Mouse (Mus musculus) megakaryocyte, embryonic 14.5 days (primary cell): ENCODE results near the gene Gm48552. TPM values are rescaled to one million over a fixed set of nuclear protein-coding genes. Genes with fewer than 3 reads are reported as not detected.

Experiments used
- H3K27me3 ChIP-seq: replicated peaks from 2 replicates; pipeline ENCODE3; 2012; ENCODE audit warnings: inconsistent platforms
- H3K36me3 ChIP-seq: replicated peaks from 2 replicates; pipeline ENCODE3; 2012; ENCODE audit warnings: low read length, inconsistent platforms, mixed read lengths
- H3K4me1 ChIP-seq: 2 replicates; pipeline ENCODE4 v1.6.1; 2012; ENCODE audit warnings: inconsistent platforms
- H3K4me3 ChIP-seq: replicated peaks from 2 replicates; pipeline ENCODE3; 2012; ENCODE audit warnings: moderate library complexity, mild to moderate bottlenecking, inconsistent platforms
- H3K9me3 ChIP-seq: 2 replicates; pipeline ENCODE4 v1.6.1; 2012; ENCODE audit warnings: inconsistent platforms
- FLI1 ChIP-seq: IDR thresholded peaks from 2 replicates; pipeline ENCODE4 v1.6.1; 2012; ENCODE audit warnings: low read length, inconsistent platforms, mixed read lengths
- GATA1 ChIP-seq: IDR thresholded peaks from 3 replicates; pipeline ENCODE4 v1.6.1; 2012; ENCODE audit warnings: mixed read lengths, low read length, inconsistent platforms, borderline replicate concordance
- polyA plus RNA-seq: library from polyadenylated mRNA; stranded (reverse); fragments of >175 nt; gene quantifications from 2 replicates; pipeline ENCODE4 v1.2.3, GENCODE M21; 2012; ENCODE audit warnings: low replicate concordance; ENCODE audit not compliant: insufficient read depth

Gene Gm48552
- polyA plus RNA-seq, 1 experiment = 8.4 TPM

DNA sequence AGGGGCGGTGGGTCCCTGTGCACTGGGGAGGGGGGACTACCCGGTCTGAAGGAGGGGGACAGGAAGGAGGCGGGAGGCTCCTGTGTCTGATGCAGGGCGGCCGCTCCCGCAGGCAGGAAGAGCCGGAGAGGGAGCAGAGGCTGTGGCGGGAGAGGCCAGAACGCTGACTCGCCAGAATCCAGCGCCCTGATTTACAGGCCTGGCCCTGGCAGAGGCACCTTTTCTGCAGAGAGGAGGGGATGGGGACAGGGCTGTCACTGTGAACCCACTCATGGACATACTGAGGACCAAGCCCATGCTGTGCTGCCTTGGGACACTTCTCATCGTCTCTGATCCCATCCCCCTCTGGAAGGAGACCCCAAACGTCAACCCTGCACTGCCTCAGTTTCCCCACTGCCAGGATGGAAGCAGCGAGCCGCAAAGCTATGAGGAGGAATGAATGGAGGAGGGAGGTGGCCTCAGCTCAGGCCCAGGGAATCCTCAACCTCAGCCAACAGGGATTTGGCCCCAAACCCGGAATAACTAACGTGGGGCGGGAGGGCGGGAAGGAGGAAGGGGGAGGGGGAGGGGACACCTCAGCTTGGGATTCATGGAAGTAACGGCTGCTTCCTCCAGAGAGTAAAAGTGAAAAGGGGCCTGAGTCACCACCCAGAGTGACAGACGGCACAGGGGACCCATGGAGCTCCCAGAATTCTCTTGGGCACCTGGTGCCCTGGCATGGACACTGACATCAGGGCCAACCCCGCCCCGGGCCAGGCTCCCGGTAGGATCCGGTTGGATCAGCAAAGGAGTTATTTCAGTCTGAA lies 35.6 kb downstream of the Gm48552 start:
- peaks cover 22% of the 10 kb centered on the region for H3K36me3 ChIP-seq
- peaks cover 89% of the 10 kb centered on the region for H3K4me1 ChIP-seq
- peak overlapping the region; percentile 65 for H3K4me3 ChIP-seq
- no peaks in the 10 kb centered on the region for H3K9me3 ChIP-seq
- TF ChIP-seq FLI1 (no peak), GATA1 (no peak)
- H3K27me3 ChIP-seq = peaks cover 21% of the 10 kb centered on the region

DNA sequence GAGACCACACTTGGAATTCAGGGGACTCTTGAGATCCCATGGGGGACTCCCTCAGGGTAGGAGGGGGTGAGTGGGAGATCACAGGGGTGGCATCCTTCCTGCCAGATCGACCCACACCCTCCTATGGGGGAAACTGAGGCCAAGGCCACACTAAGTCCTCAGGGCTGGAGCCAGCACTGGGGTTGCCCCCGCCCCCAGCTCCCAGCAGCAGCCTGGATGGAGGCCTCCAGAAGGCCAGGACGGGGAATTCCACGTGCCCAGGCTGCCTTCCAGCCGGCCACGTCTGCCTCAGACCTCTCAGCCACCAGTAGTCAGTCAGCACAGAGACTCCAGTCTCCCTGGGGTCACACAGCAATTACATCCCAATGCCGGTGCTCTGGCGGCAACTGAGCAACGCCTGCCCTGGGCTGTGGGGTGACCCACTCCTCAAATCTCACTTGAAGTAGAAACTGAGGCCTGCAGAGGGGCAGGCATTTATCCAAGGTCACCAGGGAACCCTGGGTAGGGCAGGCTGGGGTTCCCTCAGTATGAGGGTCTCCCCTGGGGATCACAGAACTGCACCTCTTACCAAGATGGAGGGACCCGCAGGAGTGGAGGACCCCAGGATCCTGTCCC lies 36.5 kb downstream of the Gm48552 start:
- Histone ChIP-seq H3K27me3 (peaks cover 21% of the 10 kb centered on the region), H3K4me3 (peak overlapping the region; percentile 93), H3K9me3 (no peaks in the 10 kb centered on the region), H3K36me3 (peaks cover 14% of the 10 kb centered on the region), H3K4me1 (peaks cover 85% of the 10 kb centered on the region)
- no peak for TF ChIP-seq FLI1
- TF ChIP-seq GATA1 = no peak

DNA sequence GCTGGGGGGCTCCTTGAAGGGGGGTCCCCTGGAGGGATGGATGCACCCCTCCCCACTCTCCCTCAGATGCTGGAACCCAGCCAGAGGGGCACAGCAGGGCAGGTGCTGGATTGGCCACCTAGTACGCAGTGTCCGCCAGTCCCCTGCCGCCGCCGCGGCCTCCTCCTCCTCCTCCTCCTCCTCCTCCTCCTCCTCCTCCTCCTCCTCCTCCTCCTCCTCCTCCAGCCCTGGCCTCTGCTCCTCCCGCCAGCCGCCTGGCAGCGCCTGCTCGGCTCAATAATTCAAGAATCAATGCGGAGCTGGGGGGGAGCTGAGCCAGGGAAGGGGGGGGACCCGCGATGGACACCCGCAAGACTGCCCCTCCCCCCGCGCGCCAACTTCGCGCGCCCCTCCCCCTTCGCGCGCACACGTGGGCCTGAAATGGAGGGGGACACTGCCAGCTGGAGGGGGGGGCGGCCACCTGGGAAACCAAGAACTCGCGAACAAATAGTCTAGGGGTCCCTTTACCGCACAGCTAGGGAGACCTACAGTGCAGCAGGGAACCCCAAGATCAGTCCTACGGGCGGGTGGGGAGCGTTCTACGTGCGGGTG lies 37.4 kb downstream of the Gm48552 start:
- Histone ChIP-seq H3K9me3 (no peaks in the 10 kb centered on the region), H3K36me3 (peaks cover 5% of the 10 kb centered on the region), H3K27me3 (peaks cover 21% of the 10 kb centered on the region), H3K4me1 (peaks cover 81% of the 10 kb centered on the region), H3K4me3 (peak overlapping the region; percentile 93)
- TF ChIP-seq GATA1 (no peak), FLI1 (no peak)

DNA sequence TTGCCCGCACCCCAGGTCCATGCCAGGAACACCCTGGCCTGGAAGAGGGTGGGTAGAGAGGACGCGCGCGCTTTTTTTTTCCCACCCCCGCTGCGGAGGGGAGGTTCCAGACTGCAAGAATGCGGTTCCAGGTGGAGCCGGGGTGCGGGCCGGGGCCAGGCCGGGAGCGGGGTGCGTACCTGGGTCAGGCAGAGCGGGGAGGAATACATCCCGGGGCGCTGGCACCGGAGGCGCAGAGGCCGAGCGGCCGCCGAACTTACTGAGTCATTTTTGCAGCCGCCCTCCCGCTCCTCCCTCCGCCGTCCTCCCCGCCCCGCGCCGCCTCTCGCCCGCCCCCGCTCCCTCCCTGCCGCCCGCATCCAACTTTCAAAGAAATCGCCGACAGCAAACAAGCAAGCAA lies 38.1 kb downstream of the Gm48552 start:
- H3K4me1 ChIP-seq = peaks cover 86% of the 10 kb centered on the region
- H3K4me3 ChIP-seq = peak overlapping the region; percentile 93
- no peaks in the 10 kb centered on the region for H3K9me3 ChIP-seq
- TF ChIP-seq GATA1 = no peak
- no peak for TF ChIP-seq FLI1
- H3K36me3 ChIP-seq = no peaks in the 10 kb centered on the region
- H3K27me3 ChIP-seq = peaks cover 20% of the 10 kb centered on the region

DNA sequence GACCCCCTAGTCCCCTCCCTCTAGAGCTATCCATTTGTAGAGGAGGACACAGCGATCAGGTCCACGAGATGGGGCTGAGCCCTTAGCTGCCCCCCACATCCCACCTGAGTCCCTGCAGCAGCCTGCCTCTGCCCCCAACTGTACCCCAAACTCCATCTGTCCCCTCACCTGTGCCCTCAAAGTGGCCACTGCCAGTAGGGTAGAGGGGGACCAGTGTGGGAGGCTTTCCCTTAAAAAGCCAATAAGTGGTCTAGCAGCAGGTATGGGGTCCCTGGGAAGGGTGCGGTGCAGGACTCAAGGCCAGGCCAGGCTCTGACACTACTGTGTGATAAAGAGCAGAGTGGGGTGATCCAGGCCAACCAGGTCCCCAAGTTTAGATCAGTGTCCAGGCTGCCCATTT lies 38.5 kb downstream of the Gm48552 start:
- Histone ChIP-seq H3K4me1 (peaks cover 85% of the 10 kb centered on the region), H3K27me3 (peaks cover 18% of the 10 kb centered on the region), H3K9me3 (no peaks in the 10 kb centered on the region), H3K4me3 (peak overlapping the region; percentile 93), H3K36me3 (no peaks in the 10 kb centered on the region)
- TF ChIP-seq GATA1 (no peak), FLI1 (no peak)

DNA sequence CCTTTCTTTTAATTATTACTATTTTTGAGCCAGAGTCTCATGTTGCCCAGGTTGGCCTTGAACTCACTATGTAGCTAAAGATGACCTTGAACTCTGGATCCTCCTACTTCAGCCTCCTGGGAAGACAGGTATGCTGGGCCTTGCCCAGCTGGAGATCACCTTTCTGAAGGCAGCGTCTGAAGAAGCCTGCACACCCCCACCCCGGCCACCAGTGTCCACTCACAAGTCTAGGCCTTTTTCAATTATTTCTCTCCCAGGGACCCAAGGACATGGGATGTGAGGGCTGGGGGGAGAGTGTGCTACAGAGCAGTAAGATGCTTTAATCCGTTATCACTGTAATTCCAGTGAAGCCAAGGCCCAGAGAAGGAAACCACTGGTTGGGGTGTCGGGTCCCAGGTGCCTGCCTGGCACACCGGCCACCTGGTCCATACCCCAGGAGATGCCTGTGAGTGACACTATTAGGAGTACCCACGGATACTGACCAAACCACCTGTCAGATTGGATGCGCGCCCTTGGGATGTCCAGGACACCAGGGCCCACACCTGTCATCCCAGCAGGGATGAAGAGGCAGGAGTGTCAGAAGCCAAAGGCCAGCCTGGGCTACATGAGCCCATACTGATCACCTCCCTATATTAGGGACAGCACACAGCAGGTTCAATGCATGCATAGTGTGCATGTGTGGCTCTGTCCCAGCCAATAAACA lies 39.1 kb downstream of the Gm48552 start:
- Histone ChIP-seq H3K4me3 (peak overlapping the region; percentile 38), H3K27me3 (peaks cover 15% of the 10 kb centered on the region), H3K4me1 (peaks cover 85% of the 10 kb centered on the region), H3K36me3 (no peaks in the 10 kb centered on the region), H3K9me3 (no peaks in the 10 kb centered on the region)
- no peak for TF ChIP-seq GATA1

DNA sequence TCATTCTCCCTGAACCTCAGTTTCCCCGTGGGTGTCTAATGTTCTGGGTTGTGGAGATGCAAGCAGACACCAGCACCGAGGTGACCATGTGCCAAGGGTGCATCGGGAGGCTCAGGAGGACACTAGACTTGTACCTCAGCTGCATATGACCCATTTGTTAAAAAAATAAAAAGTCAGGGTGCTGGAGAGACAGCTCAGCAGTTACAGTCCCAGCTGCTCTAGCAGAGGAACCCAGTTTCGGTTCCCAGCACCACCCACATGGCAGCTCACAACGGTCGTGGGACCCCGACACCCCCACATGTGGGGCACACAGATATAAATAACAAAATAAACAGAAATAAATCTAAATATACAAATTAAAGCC lies 39.7 kb downstream of the Gm48552 start:
- Histone ChIP-seq H3K27me3 (peaks cover 14% of the 10 kb centered on the region), H3K36me3 (no peaks in the 10 kb centered on the region), H3K9me3 (no peaks in the 10 kb centered on the region), H3K4me3 (peak overlapping the region; percentile 38), H3K4me1 (peaks cover 90% of the 10 kb centered on the region)
- no peak for TF ChIP-seq FLI1
- no peak for TF ChIP-seq GATA1

DNA sequence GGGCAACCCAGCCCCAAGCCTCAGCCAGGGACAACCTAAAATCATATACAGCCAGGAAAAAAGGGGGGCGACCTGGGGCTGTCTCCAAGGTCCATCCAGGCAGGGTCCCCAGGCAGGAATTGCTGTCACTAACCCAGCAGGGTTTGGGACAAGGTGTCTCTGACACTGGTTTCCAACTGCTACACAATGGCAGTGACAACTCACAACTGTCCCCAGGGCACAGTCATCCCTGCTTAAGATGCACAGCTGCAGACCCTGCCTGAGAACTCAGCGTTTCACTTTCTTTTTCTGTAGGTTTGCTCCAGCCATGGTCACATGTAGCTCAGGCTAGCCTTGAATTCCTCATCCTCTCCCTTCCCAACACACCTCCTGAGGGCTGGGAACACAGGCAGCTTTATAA lies 40.3 kb downstream of the Gm48552 start:
- Histone ChIP-seq H3K4me1 (peaks cover 90% of the 10 kb centered on the region), H3K9me3 (no peaks in the 10 kb centered on the region), H3K4me3 (peak overlapping the region; percentile 94), H3K27me3 (peaks cover 10% of the 10 kb centered on the region), H3K36me3 (no peaks in the 10 kb centered on the region)
- TF ChIP-seq GATA1 (no peak), FLI1 (no peak)

DNA sequence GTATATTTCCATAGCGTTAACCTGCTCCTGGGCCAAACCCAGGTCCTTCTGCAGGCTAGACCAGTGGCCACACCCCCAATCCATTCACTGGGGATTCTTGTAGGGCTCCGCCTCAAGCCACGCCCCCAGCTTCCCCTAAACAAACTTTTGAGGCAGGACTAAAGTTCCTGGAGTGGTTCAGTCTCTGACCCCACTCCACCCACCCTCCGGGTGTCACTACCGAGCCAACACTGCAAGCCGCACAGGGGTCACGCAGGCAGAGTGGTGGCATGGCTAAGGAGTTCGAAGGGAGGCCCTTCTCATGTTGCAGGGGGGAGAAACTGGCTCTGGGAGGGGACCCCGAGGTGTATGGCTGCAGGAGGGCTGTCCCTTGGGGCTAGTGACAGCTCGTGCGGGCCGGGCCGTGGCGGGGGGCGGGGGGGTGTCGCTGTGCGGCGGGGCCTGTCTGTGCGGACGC lies 40.8 kb downstream of the Gm48552 start:
- H3K4me1 ChIP-seq = peaks cover 90% of the 10 kb centered on the region
- no peaks in the 10 kb centered on the region for H3K9me3 ChIP-seq
- no peaks in the 10 kb centered on the region for H3K36me3 ChIP-seq
- TF ChIP-seq FLI1 = no peak
- TF ChIP-seq GATA1 = no peak
- H3K27me3 ChIP-seq = peaks cover 10% of the 10 kb centered on the region
- H3K4me3 ChIP-seq = peak overlapping the region; percentile 94

DNA sequence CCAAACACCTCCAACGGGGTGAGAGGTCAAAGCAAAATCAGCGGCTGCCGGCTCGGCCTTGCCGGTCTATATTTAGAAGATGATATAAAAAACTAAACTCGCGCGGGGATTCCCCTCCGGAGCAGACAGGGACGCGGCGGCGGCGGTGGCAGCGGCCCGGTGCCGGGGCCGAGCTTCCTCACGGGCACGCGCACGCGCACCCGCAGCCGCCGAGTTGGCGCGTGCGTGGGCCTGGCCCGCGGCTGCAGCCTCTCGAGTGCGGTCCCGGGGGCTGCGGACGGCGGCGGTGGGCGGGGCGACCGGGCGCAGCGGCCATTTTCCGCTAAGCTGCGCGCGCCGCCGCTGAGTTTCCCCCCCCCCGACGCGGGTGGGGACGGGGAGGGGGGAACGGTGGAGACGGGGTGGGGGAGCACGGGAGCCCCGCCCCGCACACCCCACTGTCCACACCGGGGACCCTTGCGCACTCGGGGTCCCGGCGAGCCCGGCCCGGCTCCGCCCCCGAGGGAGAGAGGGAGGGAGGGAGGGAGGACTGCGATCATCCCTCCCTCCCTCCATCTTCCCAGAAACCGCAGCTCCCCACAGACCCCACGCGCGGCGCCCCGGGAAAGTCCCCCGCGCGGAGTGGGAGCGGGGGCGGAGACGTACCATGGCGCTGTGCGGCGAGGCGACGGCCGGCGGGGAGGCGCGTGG lies 41.5 kb downstream of the Gm48552 start:
- peaks cover 7% of the 10 kb centered on the region for H3K27me3 ChIP-seq
- peak overlapping the region; percentile 94 for H3K4me3 ChIP-seq
- no peaks in the 10 kb centered on the region for H3K36me3 ChIP-seq
- peaks cover 90% of the 10 kb centered on the region for H3K4me1 ChIP-seq
- TF ChIP-seq GATA1 = no peak
- TF ChIP-seq FLI1 = no peak
- no peaks in the 10 kb centered on the region for H3K9me3 ChIP-seq
